Mouse (Mus musculus) CH12.LX (cell line): Measurements from ENCODE around the gene Dbi. TPM values are rescaled to one million over a fixed set of nuclear protein-coding genes. Genes with fewer than 3 reads are reported as not detected.
A peak's percentile ranks its signal among the peaks of the same experiment; 100 is the strongest.

Experiments
- DNase-seq: peaks from one replicate; pipeline ENCODE4 v3.0.0-alpha.2; 2013; ENCODE audit errors: extremely low read depth
- H3K27ac ChIP-seq: 2 replicates; pipeline ENCODE4 v1.5.1; 2012; ENCODE audit warnings: low read depth, mild to moderate bottlenecking, control low read depth, moderate library complexity; ENCODE audit not compliant: insufficient read depth
- H3K27me3 ChIP-seq: replicated peaks from 2 replicates; pipeline ENCODE3; 2012; ENCODE audit warnings: inconsistent platforms
- H3K36me3 ChIP-seq, 2 experiments: replicated peaks in 1 of 2; 2 replicates each; pipeline versions ENCODE3 to v1.6.1; 2012; ENCODE audit warnings: inconsistent platforms in 1 of 2, low read length in 1 of 2, mild to moderate bottlenecking in 1 of 2, mixed read lengths in 1 of 2, moderate library complexity in 1 of 2; ENCODE audit not compliant: control insufficient read depth in 1 of 2, insufficient read depth in 1 of 2
- H3K4me1 ChIP-seq, 2 experiments: 2 replicates each; pipeline ENCODE4 v1.6.1; 2012; ENCODE audit warnings: inconsistent platforms in 1 of 2, moderate library complexity in 1 of 2; ENCODE audit not compliant: insufficient read depth in 2 of 2, control insufficient read depth in 1 of 2
- H3K4me2 ChIP-seq: 2 replicates; pipeline ENCODE4 v1.6.1; 2012; ENCODE audit warnings: low read depth, mild to moderate bottlenecking, control low read depth; ENCODE audit not compliant: poor library complexity, insufficient read depth, severe bottlenecking
- H3K4me3 ChIP-seq, 3 experiments: fragments of 150-350 bp in 1 of 3; sonication (generic) in 1 of 3; replicated peaks in 1 of 3; 2 replicates each; pipeline versions ENCODE3 to v1.5.1; 2011 to 2012; ENCODE audit warnings: low read depth in 2 of 3, low read length in 2 of 3, mild to moderate bottlenecking in 2 of 3, moderate library complexity in 2 of 3, control low read depth in 1 of 3, improper control_type of control experiment in 1 of 3, inconsistent platforms in 1 of 3, mixed read lengths in 1 of 3; ENCODE audit not compliant: poor library complexity in 1 of 3
- H3K79me2 ChIP-seq: replicated peaks from 2 replicates; pipeline ENCODE4 v1.6.1; 2012; ENCODE audit warnings: mild to moderate bottlenecking, moderate library complexity; ENCODE audit not compliant: control insufficient read depth, poor library complexity, insufficient read depth, severe bottlenecking; ENCODE audit errors: extremely low read depth
- H3K9ac ChIP-seq: 2 replicates; pipeline ENCODE4 v1.6.1; 2012; ENCODE audit warnings: low read depth, mild to moderate bottlenecking, control low read depth, moderate library complexity; ENCODE audit not compliant: insufficient read depth
- H3K9me3 ChIP-seq: replicated peaks from 2 replicates; pipeline ENCODE3; 2012; ENCODE audit warnings: low read length, inconsistent platforms, mixed read lengths
- BHLHE40 ChIP-seq: IDR thresholded peaks from 2 replicates; pipeline ENCODE4 v1.6.1; 2011; ENCODE audit warnings: mild to moderate bottlenecking, low read depth, low read length, improper control_type of control experiment
- CHD1 ChIP-seq: IDR thresholded peaks from 2 replicates; pipeline ENCODE4 v1.6.1; 2012; ENCODE audit warnings: low read depth, low read length, improper control_type of control experiment, inconsistent platforms
- CHD2 ChIP-seq: IDR thresholded peaks from 2 replicates; pipeline ENCODE4 v1.6.1; 2011; ENCODE audit warnings: low read length, improper control_type of control experiment
- ELF1 ChIP-seq: IDR thresholded peaks from 2 replicates; pipeline ENCODE4 v1.6.1; 2014; ENCODE audit warnings: low read depth, mild to moderate bottlenecking, inconsistent platforms, low read length, improper control_type of control experiment
- EP300 ChIP-seq: IDR thresholded peaks from 2 replicates; pipeline ENCODE4 v1.6.1; 2011; ENCODE audit warnings: low read length, improper control_type of control experiment
- ETS1 ChIP-seq: conservative IDR thresholded peaks from 2 replicates; pipeline ENCODE4 v1.6.1; 2012; ENCODE audit warnings: low read depth, mild to moderate bottlenecking, inconsistent platforms, low read length, improper control_type of control experiment, moderate library complexity
- HCFC1 ChIP-seq: IDR thresholded peaks from 2 replicates; pipeline ENCODE4 v1.6.1; 2012; ENCODE audit warnings: low read depth, mild to moderate bottlenecking, inconsistent platforms, low read length, improper control_type of control experiment
- IRF4 ChIP-seq: IDR thresholded peaks from 2 replicates; pipeline ENCODE4 v1.6.1; 2014; ENCODE audit warnings: low read depth, mild to moderate bottlenecking, inconsistent platforms, low read length, improper control_type of control experiment
- JUN ChIP-seq: IDR thresholded peaks from 2 replicates; pipeline ENCODE4 v1.6.1; 2011; ENCODE audit warnings: low read depth, mild to moderate bottlenecking, low read length, improper control_type of control experiment, moderate library complexity; ENCODE audit not compliant: insufficient read depth
- JUND ChIP-seq: conservative IDR thresholded peaks from 2 replicates; pipeline ENCODE4 v1.6.1; 2011; ENCODE audit warnings: low read depth, low read length, improper control_type of control experiment
- KAT2A ChIP-seq: IDR thresholded peaks from 2 replicates; pipeline ENCODE4 v1.6.1; 2012; ENCODE audit warnings: low read length, improper control_type of control experiment, inconsistent platforms; ENCODE audit not compliant: insufficient replicate concordance
- MAX ChIP-seq: IDR thresholded peaks from 2 replicates; pipeline ENCODE4 v1.6.1; 2011; ENCODE audit warnings: low read length, improper control_type of control experiment
- MAZ ChIP-seq: IDR thresholded peaks from 2 replicates; pipeline ENCODE4 v1.6.1; 2012; ENCODE audit warnings: low read depth, mild to moderate bottlenecking, inconsistent platforms, low read length, improper control_type of control experiment, moderate library complexity
- MEF2A ChIP-seq: IDR thresholded peaks from 2 replicates; pipeline ENCODE4 v1.6.1; 2014; ENCODE audit warnings: low read depth, mild to moderate bottlenecking, inconsistent platforms, low read length, improper control_type of control experiment, borderline replicate concordance
- MXI1 ChIP-seq: IDR thresholded peaks from 2 replicates; pipeline ENCODE4 v1.6.1; 2011; ENCODE audit warnings: mild to moderate bottlenecking, low read depth, low read length, improper control_type of control experiment
- MYC ChIP-seq: IDR thresholded peaks from 2 replicates; pipeline ENCODE4 v1.6.1; 2011; ENCODE audit warnings: low read depth, mild to moderate bottlenecking, improper control_type of control experiment, low read length
- NELFE ChIP-seq: IDR thresholded peaks from 2 replicates; pipeline ENCODE4 v1.6.1; 2011; ENCODE audit warnings: low read depth, low read length, improper control_type of control experiment
- NRF1 ChIP-seq: IDR thresholded peaks from 2 replicates; pipeline ENCODE4 v1.6.1; 2014; ENCODE audit warnings: low read depth, mild to moderate bottlenecking, inconsistent platforms, low read length, improper control_type of control experiment, moderate library complexity
- PAX5 ChIP-seq: IDR thresholded peaks from 2 replicates; pipeline ENCODE4 v1.6.1; 2012; ENCODE audit warnings: low read length, inconsistent platforms, mixed read lengths
- POLR2A ChIP-seq: IDR thresholded peaks from 2 replicates; pipeline ENCODE4 v1.6.1; 2011; ENCODE audit warnings: low read depth, mild to moderate bottlenecking, improper control_type of control experiment, low read length
- POLR2AphosphoS2 ChIP-seq: IDR thresholded peaks from 2 replicates; pipeline ENCODE4 v1.6.1; 2011; ENCODE audit warnings: low read depth, low read length, improper control_type of control experiment
- RAD21 ChIP-seq: IDR thresholded peaks from 2 replicates; pipeline ENCODE4 v1.6.1; 2011; ENCODE audit warnings: low read depth, mild to moderate bottlenecking, low read length, improper control_type of control experiment, moderate library complexity
- RCOR1 ChIP-seq: conservative IDR thresholded peaks from 2 replicates; pipeline ENCODE4 v1.6.1; 2012; ENCODE audit warnings: low read depth, mild to moderate bottlenecking, inconsistent platforms, low read length, improper control_type of control experiment
- SIN3A ChIP-seq: IDR thresholded peaks from 2 replicates; pipeline ENCODE4 v1.6.1; 2012; ENCODE audit warnings: low read length, improper control_type of control experiment, inconsistent platforms
- TBP ChIP-seq: conservative IDR thresholded peaks from 2 replicates; pipeline ENCODE4 v1.6.1; 2011; ENCODE audit warnings: low read depth, low read length, improper control_type of control experiment
- TCF12 ChIP-seq: IDR thresholded peaks from 2 replicates; pipeline ENCODE4 v1.6.1; 2014; ENCODE audit warnings: low read depth, mild to moderate bottlenecking, inconsistent platforms, low read length, improper control_type of control experiment
- UBTF ChIP-seq: IDR thresholded peaks from 2 replicates; pipeline ENCODE4 v1.6.1; 2012; ENCODE audit warnings: low read depth, mild to moderate bottlenecking, inconsistent platforms, low read length, improper control_type of control experiment, moderate library complexity
- USF1 ChIP-seq: IDR thresholded peaks from 2 replicates; pipeline ENCODE4 v1.6.1; 2014; ENCODE audit warnings: low read depth, mild to moderate bottlenecking, inconsistent platforms, low read length, improper control_type of control experiment
- USF2 ChIP-seq: conservative IDR thresholded peaks from 2 replicates; pipeline ENCODE4 v1.6.1; 2011; ENCODE audit warnings: low read depth, low read length, improper control_type of control experiment
- ZKSCAN1 ChIP-seq: IDR thresholded peaks from 2 replicates; pipeline ENCODE4 v1.6.1; 2012; ENCODE audit warnings: low read depth, inconsistent platforms, low read length, improper control_type of control experiment, borderline replicate concordance
- ZMIZ1 ChIP-seq: IDR thresholded peaks from 2 replicates; pipeline ENCODE4 v1.6.1; 2012; ENCODE audit warnings: low read depth, mild to moderate bottlenecking, inconsistent platforms, low read length, improper control_type of control experiment
- ZNF384 ChIP-seq: IDR thresholded peaks from 2 replicates; pipeline ENCODE4 v1.6.1; 2012; ENCODE audit warnings: low read depth, low read length, improper control_type of control experiment, inconsistent platforms
- dilution Hi-C: fragments of 300-500 bp; cut with MboI; formaldehyde crosslinking; loops from 2 replicates; pipeline ENCODE4 v1.14.3; 2020; ENCODE audit warnings: low sequenced_read_pairs; ENCODE audit not compliant: extremely low pct_unique_long_range_greater_than_20kb, extremely low pct_ligation_motif_present
- in situ Hi-C: fragments of 300-500 bp; cut with MboI; formaldehyde crosslinking; loops from 3 replicates; pipeline ENCODE4 v1.14.3; 2019; ENCODE audit warnings: low sequenced_read_pairs, low pct_ligation_motif_present, low pct_unique_long_range_greater_than_20kb, mixed read lengths
- polyA plus RNA-seq: library from polyadenylated mRNA; unstranded; fragments of >175 nt; gene quantifications from 2 replicates; pipeline ENCODE4 v1.2.1, GENCODE M21; 2012; ENCODE audit warnings: low read depth; ENCODE audit not compliant: insufficient read length
- total RNA-seq, 2 experiments: library from RNA; depleted of rRNA; stranded (reverse); fragments of 300-350 nt in 1 of 2; fragments of >200 nt in 1 of 2; gene quantifications; 2 replicates each; pipeline ENCODE4 v1.2.3; 2012 to 2014

Gene Dbi
- total RNA-seq (2012; rRNA removed) (346 and 405 TPM in 2 replicates), total RNA-seq (2014; rRNA removed) (499 and 557 TPM in 2 replicates), polyA plus RNA-seq (357 and 399 TPM in 2 replicates)

GRCm38 (mm10) chr1:120120969-120121811, at the start of gene Dbi, which contains the start of gene 3110009E18Rik:
Gene Dbi (minus strand): TSS chr1:120121078.
Gene 3110009E18Rik (plus strand): TSS chr1:120121187.
- H3K27ac ChIP-seq, result peak within 1 kb of the TSS; percentile 53; the same call in 1 of the 2 replicates
- H3K9me3 ChIP-seq, result peaks cover under 1% of the 10 kb centered on the region
- DNase-seq, result peak; percentile 99
- peaks cover 14 to 37% of the 10 kb centered on the region in 2 experiments for H3K4me1 ChIP-seq
- peak within 1 kb of the TSS; percentile 78 for H3K9ac ChIP-seq
- in situ Hi-C loops, result no loop called here
- H3K4me3 ChIP-seq, result peak within 1 kb of the TSS; percentile 79 to 87 (median 81)
- peaks cover 5% of the 10 kb centered on the region; the same call in 1 of the 2 replicates for H3K79me2 ChIP-seq
- no peaks in the 10 kb centered on the region for H3K27me3 ChIP-seq
- peak; percentile 93 for TF ChIP-seq POLR2AphosphoS2
- peak; percentile 58 for TF ChIP-seq USF1
- TF ChIP-seq MEF2A, result peak; percentile 57
- no peak for TF ChIP-seq UBTF
- TF ChIP-seq MAX, result peak; percentile 69
- TF ChIP-seq TBP, result peak; percentile 96
- peak; percentile 69 for TF ChIP-seq MXI1
- peak; percentile 100 for TF ChIP-seq POLR2A
- peak; percentile 99 for TF ChIP-seq NRF1
- TF ChIP-seq ZMIZ1, result peak; percentile 97
- TF ChIP-seq MYC, result peak; percentile 89
- TF ChIP-seq EP300, result 0 out of 2 replicates have a peak, but pooled peaks have one; percentile 54
- TF ChIP-seq IRF4, result peak; percentile 85
- peak; percentile 65 for TF ChIP-seq CHD1
- no peak for TF ChIP-seq JUND
- TF ChIP-seq MAZ, result peak; percentile 70; the same call in 1 of the 2 replicates
- peak; percentile 94 for TF ChIP-seq NELFE
- TF ChIP-seq KAT2A, result 0 out of 2 replicates have a peak, but pooled peaks have one; percentile 60
- TF ChIP-seq BHLHE40, result peak; percentile 81
- TF ChIP-seq TCF12, result peak; percentile 93
- no peak for TF ChIP-seq RCOR1
- no peak; the same call in 1 of the 2 replicates for TF ChIP-seq ZKSCAN1
- peak; percentile 77 for TF ChIP-seq ELF1
- TF ChIP-seq ZNF384, result peak; percentile 100
- peak; percentile 68 for TF ChIP-seq ETS1
- TF ChIP-seq USF2, result peak; percentile 57
- TF ChIP-seq SIN3A, result peak; percentile 94
- TF ChIP-seq JUN, result no peak
- TF ChIP-seq HCFC1, result peak; percentile 75
- TF ChIP-seq PAX5, result no peak
- no peak for TF ChIP-seq RAD21
- TF ChIP-seq CHD2, result peak; percentile 94
- H3K4me2 ChIP-seq, result peak within 1 kb of the TSS; percentile 82
- dilution Hi-C loops, result no loop called here
- peaks cover 9 to 36% of the 10 kb centered on the region in 2 experiments for H3K36me3 ChIP-seq
